ENCODE assay signal across 12 mouse cellular contexts in genomic region chr2:167274713-167275465, GRCm38 (mm10). TPM values are rescaled to one million over a fixed set of nuclear protein-coding genes. Genes with fewer than 3 reads are reported as not detected.
DNase-seq lines count a peak whose midpoint lies in the region; ATAC-seq and TF ChIP-seq lines count a peak whose summit lies in the region.
"Had no signal": no experiment of that assay in that cellular context is flagged by ENCODE, and none has a peak within 500 bp of the region (broad histone marks: within the 10 kb centered on the region; RNA-seq: fewer than 3 reads in every experiment).

No protein-coding gene starts in this region.

- H3K4me1 ChIP-seq in kidney, adult 2 months (ENCODE audit: control insufficient read depth, insufficient read depth, low read length): no peaks in the 10 kb centered on the region
- H3K4me1 ChIP-seq: forebrain, embryonic 13.5 days; stomach, embryonic 15.5 days had no signal

- no peak overlapping the region for H3K27ac ChIP-seq in kidney, adult 2 months (ENCODE audit: insufficient read depth, low read depth, low read length)
- H3K27ac ChIP-seq: forebrain, embryonic 13.5 days; stomach, embryonic 15.5 days had no signal

- H3K4me3 ChIP-seq in kidney, adult 2 months (ENCODE audit: insufficient read depth, low read depth, low read length): no peak overlapping the region
- H3K4me3 ChIP-seq: forebrain, embryonic 13.5 days; stomach, embryonic 15.5 days had no signal

- 74% methylated on average over 10 of the region's 10 CpGs for WGBS in kidney, adult 2 months

- H3K27me3 ChIP-seq in kidney, adult 2 months (replicated peaks; ENCODE audit: control insufficient read depth, insufficient read depth, low read length): no peaks in the 10 kb centered on the region
- H3K27me3 ChIP-seq: forebrain, embryonic 13.5 days; stomach, embryonic 15.5 days had no signal

- no peak for TF ChIP-seq CTCF in kidney, adult 2 months (conservative IDR thresholded peaks at IDR 0.05; ENCODE audit: insufficient read depth, insufficient read length, low read depth, low read length)

- no peak for ATAC-seq in monocyte, adult 5-6 weeks (replicated peaks; ENCODE audit: insufficient number of reproducible peaks, low FRiP score, low TSS enrichment, poor library complexity, severe bottlenecking)
- ATAC-seq: forebrain, embryonic 13.5 days; intestine, embryonic 16.5 days had no signal

- DNase-seq in kidney, adult 11 months: peak; percentile 1
- DNase-seq in kidney, adult 2 months: no peak
- DNase-seq in lung, postnatal 36 days: peak; percentile 0
- no peak for DNase-seq in lung, postnatal 14 days
- DNase-seq in gastrocnemius, postnatal 10 days: peak; percentile 3
- DNase-seq in ovary, postnatal 10 days (ENCODE audit: low spot score): peak; percentile 0
- DNase-seq in left cerebral cortex, adult 9 months (ENCODE audit: low spot score in 2 of 2): no peak
- DNase-seq: left cerebral cortex, postnatal 4 days had no signal

- H3K36me3 ChIP-seq in kidney, adult 2 months (ENCODE audit: control insufficient read depth, insufficient read depth, low read length): no peaks in the 10 kb centered on the region
- H3K36me3 ChIP-seq: stomach, embryonic 15.5 days had no signal

- no peak for TF ChIP-seq POLR2A in kidney, adult 2 months (IDR thresholded peaks at IDR 0.05; ENCODE audit: low read depth, low read length)

RNA-seq across cellular contexts. Expression of gene Ptgis, which starts 34.5 kb away (rescaled TPM):
- polyA plus RNA-seq in kidney, adult 2 months (2012; rRNA removed): 8.3 and 11.2 TPM in 2 replicates
- 10 to 100 TPM; 13.7 to 17.8 TPM for total RNA-seq in gastrocnemius, postnatal 10 days (2021)
- total RNA-seq in monocyte, adult 5-6 weeks (2017): not detected in 3 replicates

Comparison
In these comparisons a context has a peak if more than half of its experiments do, and no peak if none do; other contexts are left out.
1. DNase-seq: peak in kidney, adult 11 months (single experiment), lung, postnatal 36 days (single experiment), gastrocnemius, postnatal 10 days (single experiment) and ovary, postnatal 10 days (single experiment); none in kidney, adult 2 months (single experiment), lung, postnatal 14 days (single experiment) and left cerebral cortex, adult 9 months (0 of 2).
2. RNA of gene Ptgis, which starts 34.5 kb away (total RNA-seq): 13.7 to 17.8 TPM in gastrocnemius, postnatal 10 days; not detected in monocyte, adult 5-6 weeks; every median in the first group is over 10 times any median in the second.